Mouse (Mus musculus) bone marrow macrophage, adult 2 months (primary cell): ENCODE data around the gene Kcnj2. TPM values are rescaled to one million over a fixed set of nuclear protein-coding genes. Genes with fewer than 3 reads are reported as not detected.

Source experiments
- H3K27ac ChIP-seq: 2 replicates; pipeline ENCODE4 v1.5.1; 2012; ENCODE audit warnings: low read depth, low read length; ENCODE audit not compliant: insufficient read depth
- H3K4me1 ChIP-seq: 2 replicates; pipeline ENCODE4 v1.6.1; 2012; ENCODE audit warnings: low read length; ENCODE audit not compliant: control insufficient read depth, insufficient read depth
- H3K4me3 ChIP-seq: 2 replicates; pipeline ENCODE4 v1.5.1; 2012; ENCODE audit warnings: mild to moderate bottlenecking, low read length, moderate library complexity; ENCODE audit not compliant: insufficient read depth
- CTCF ChIP-seq: IDR thresholded peaks from 2 replicates; pipeline ENCODE4 v1.5.1; 2012; ENCODE audit warnings: low read depth, mild to moderate bottlenecking, low read length, moderate library complexity
- POLR2A ChIP-seq: IDR thresholded peaks from 2 replicates; pipeline ENCODE4 v1.6.1; 2012; ENCODE audit warnings: mild to moderate bottlenecking, low read depth, low read length, borderline replicate concordance
- polyA plus RNA-seq: library from polyadenylated mRNA; stranded (reverse); fragments of >200 nt; gene quantifications from 2 replicates; pipeline ENCODE4 v1.2.4, GENCODE M21; 2012; ENCODE audit not compliant: missing spikeins, insufficient read depth, insufficient read length

Gene Kcnj2
- polyA plus RNA-seq, 1 experiment, result 48.4 TPM

- TF ChIP-seq CTCF (no peak), POLR2A (no peak)
- Histone ChIP-seq H3K27ac (no peak overlapping the region), H3K4me1 (no peaks in the 10 kb centered on the region), H3K4me3 (no peak overlapping the region)
Observed at GRCm38 (mm10) chr11:111121514-111121913, 55.5 kb downstream of the Kcnj2 start.

DNA sequence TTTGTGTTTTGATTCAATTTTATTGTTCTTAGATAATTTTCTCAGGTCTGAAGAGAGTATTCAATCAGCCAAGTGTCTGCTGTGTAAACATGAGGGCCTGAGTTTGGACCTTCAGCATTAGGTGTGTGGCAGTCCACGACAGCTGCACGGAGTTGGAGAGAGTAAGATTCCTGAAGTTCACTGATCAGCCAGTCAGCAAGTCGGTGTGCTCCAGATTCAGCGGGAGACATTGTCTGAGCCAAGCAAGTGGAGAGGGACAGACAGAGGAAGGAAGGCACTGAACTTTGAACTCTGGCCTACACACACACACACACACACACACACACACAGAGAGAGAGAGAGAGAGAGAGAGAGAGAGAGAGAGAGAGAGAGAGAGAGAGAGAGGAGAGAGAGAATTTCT, 57.4 kb downstream of the Kcnj2 start:
- TF ChIP-seq CTCF (no peak), POLR2A (no peak)
- no peak overlapping the region for H3K27ac ChIP-seq
- H3K4me3 ChIP-seq, result no peak overlapping the region
- no peaks in the 10 kb centered on the region for H3K4me1 ChIP-seq

DNA sequence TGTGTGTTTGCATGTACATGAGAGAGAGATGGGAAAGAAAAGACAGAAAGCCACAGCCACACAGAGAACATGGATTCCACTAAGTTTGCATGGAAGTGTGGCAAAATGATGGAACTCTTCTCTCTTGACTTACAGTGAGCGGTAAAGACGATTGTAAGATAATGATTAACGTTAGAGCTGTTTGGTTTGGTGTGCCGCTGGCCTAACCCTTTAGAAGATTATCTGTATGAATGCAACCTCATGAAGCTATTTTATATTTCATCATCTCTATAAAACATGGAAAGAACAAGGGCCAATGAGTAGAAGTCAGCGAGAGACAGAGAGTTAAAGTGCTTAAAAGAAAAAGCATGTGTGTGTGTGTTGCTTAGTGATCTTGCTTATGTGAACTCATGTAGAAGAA, 60.0 kb downstream of the Kcnj2 start:
- H3K4me3 ChIP-seq, result no peak overlapping the region
- no peak overlapping the region for H3K27ac ChIP-seq
- H3K4me1 ChIP-seq, result no peaks in the 10 kb centered on the region
- TF ChIP-seq CTCF (no peak), POLR2A (no peak)

Other genes starting within 250 kb of the Kcnj2 start
- gene Kcnj16, start 98.1 kb upstream of the Kcnj2 start, polyA plus RNA-seq, result 2.3 and 2.4 TPM in 2 replicates